Mouse (Mus musculus) left cerebral cortex, adult 2 months (tissue): ENCODE data around the gene 2410002F23Rik. TPM values are rescaled to one million over a fixed set of nuclear protein-coding genes. Genes with fewer than 3 reads are reported as not detected.
"Not testable (repeated sequence)": the region's sequence is repeated elsewhere in the genome, so short reads cannot be mapped to it uniquely, and the experiment has no call there.

ENCODE experiments used
- DNase-seq, 2 experiments: peaks; one replicate each; pipeline ENCODE4 v3.0.0; 2021 to 2022; ENCODE audit warnings: low spot score in 2 of 2, mixed read lengths in 1 of 2; ENCODE audit errors: extremely low spot score in 1 of 2
- H3K27ac ChIP-seq: fragments of 200-600 bp; 2 replicates; pipeline ENCODE4 v1.8.1; 2022
- H3K4me3 ChIP-seq: fragments of 200-600 bp; 2 replicates; pipeline ENCODE4 v1.8.1; 2022
- CTCF ChIP-seq: fragments of 200-600 bp; IDR thresholded peaks from 2 replicates; pipeline ENCODE4 v1.8.1; 2022; ENCODE audit warnings: antibody characterized with exemption, mild to moderate bottlenecking, moderate library complexity
- intact Hi-C: fragments of 180-260 bp; cut with DNase I; formaldehyde crosslinking; loops from one replicate; pipeline ENCODE4 v1.15.1; 2025
- total RNA-seq, 2 experiments: library from RNA; stranded (reverse); gene quantifications; 2 replicates each; pipeline ENCODE4 v1.2.3; 2021

2410002F23Rik gene
- total RNA-seq, 2 experiments from 2014 or later = 70.1 to 80.9 TPM

DNA sequence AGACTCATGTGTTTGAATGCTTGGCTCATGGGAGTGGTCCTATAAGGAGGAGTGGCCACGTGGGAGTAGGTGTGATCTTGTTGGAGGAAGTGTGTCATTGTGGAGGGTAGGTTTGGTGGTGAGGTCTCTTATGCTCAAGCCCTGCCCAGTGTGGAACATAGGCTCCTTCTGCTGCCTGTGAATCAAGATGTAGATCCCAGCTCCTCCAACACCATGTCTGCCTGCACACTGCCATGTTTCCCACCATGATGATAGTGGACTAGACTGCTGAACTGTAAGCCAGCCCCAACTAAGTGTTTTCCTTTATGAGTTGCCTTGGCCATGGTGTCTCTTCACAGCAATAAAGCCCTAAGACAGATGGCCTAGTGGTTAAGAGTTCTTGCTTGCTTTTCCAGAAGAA, 2.4 kb upstream of the 2410002F23Rik start:
- Histone ChIP-seq H3K27ac (no peak overlapping the region), H3K4me3 (no peak overlapping the region)
- no peak for DNase-seq
- intact Hi-C loops = no loop called here
- no peak for TF ChIP-seq CTCF

DNA sequence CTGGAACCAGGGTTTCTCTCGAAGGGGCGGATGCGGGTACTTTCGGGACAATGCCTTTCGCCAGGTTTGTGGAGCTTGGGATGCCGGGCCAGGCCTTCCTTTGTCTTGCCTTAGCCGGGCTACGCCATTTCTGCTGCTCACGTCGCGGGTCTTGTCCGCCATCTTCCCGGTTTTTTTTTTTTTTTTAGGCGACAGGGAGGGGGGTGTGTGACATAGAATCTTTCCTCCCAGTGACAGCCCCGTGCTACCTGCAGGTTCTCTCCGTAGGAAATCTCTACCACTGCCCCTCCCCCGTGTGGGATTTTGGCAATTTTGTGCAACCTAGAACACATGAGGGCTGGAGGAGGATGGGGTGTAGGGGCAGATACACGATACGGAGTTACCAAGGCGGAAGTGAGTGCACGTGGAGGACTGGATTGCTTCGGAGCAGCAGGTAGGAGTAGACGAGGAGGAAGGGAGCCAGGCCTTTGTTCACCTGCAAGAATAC, 505 bp downstream of the 2410002F23Rik start:
- TF ChIP-seq CTCF = no peak
- Histone ChIP-seq H3K4me3 (peak overlapping the region; percentile 71), H3K27ac (peak overlapping the region; percentile 96)
- DNase-seq = peak in 1 of 2 experiments; percentile 52
- intact Hi-C loops = no loop called here

DNA sequence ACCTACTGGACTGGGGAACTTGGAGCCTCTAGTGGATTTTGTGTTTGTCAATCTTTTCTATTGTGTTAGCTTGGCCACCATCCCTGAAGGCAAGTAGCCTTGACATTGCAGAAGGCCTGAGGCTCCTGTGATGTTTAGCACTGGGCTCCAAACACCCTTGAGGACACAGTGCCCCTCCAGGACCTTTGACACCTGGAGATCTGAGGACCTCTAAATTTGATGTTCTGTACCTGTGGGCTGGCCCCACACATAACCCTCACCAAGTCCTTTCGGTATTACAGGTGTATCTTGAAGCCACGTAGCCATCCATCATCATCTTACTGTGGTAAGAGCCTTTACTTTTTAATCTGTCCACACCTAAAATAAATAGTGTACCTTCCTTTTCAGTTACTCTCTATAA, 1.4 kb downstream of the 2410002F23Rik start:
- H3K4me3 ChIP-seq = no peak overlapping the region
- no peak overlapping the region for H3K27ac ChIP-seq
- TF ChIP-seq CTCF = no peak
- intact Hi-C loops = no loop called here
- no peak for DNase-seq

DNA sequence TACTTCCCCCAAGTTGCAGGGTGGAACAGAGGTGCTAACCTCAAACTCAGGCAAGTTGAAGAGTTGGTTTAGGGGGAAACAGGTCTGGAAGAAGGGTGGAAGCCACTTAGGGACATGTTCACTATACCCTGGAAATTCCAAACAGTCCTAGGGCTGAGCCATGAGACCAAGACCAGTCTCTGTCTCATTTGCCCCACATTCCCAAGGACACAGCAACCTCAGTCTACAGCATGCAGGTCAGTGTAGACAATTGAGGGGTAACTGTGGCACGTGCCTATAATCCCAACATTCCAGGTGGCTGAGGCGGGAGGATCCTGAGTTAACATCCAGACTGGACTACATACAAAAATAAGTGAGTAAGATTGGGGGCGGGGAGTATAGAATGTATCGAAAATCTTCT, 2.7 kb downstream of the 2410002F23Rik start:
- DNase-seq = no peak
- Histone ChIP-seq H3K4me3 (no peak overlapping the region), H3K27ac (no peak overlapping the region)
- intact Hi-C loops = no loop called here
- TF ChIP-seq CTCF = no peak

DNA sequence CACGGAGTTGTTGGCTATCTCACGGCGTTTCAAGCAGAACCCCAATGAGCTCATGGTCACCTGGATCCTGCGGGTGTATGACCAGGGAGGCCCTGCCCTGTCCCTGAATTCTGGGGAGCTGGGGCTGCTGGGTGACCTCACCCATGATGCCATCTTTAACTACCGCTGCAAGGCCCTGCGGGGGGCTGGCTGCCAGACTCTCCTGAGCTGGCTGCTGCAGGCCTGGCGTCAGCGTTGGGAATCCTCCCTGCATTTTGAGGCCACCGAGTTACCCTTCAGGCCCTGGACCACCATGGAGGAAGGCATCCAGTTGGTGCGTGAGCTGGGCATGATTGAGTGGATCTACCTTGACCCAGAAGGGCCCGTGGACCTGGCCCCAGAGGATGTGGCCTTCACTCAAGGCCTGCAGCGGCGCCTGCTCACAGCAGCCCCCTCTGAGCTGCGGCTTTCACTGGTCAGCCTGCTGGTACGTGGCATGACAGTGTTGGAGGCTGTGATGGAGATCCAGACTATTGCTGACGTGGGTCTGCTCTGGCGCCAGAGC, 4.3 kb downstream of the 2410002F23Rik start:
- H3K4me3 ChIP-seq, DNase-seq, H3K27ac ChIP-seq, intact Hi-C loops: not testable (repeated sequence)

DNA sequence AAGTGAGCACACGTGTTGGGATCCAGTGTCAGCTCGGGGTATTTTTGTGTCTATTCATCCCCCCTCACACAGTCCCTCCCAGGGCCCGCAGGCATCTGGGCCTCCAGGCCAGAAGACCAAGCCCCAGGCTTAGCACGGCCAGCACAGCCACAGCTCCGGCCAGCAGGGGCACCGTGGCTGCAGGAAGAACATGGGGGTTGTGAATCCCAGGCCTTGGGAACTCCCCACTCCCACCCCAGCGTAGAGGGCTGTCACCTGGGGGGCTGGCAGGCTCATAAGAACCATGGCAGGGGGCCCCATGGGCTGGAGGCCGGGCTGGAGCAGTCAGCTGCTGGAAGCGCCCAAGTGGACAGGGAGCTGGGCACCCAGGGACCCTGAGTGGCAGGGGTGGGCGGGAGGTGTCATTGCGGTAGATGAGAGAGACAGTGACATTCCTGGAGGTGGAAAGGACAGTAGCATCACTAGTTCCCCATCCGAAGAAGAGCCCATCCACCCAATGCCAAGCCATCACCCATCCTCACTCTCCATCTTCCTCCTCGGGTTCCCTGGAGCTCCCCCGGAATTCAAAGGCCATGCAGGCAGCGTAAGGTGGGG, 6.6 kb downstream of the 2410002F23Rik start:
- intact Hi-C loops = no loop called here
- TF ChIP-seq CTCF = no peak
- DNase-seq = no peak
- Histone ChIP-seq H3K27ac (no peak overlapping the region), H3K4me3 (no peak overlapping the region)

DNA sequence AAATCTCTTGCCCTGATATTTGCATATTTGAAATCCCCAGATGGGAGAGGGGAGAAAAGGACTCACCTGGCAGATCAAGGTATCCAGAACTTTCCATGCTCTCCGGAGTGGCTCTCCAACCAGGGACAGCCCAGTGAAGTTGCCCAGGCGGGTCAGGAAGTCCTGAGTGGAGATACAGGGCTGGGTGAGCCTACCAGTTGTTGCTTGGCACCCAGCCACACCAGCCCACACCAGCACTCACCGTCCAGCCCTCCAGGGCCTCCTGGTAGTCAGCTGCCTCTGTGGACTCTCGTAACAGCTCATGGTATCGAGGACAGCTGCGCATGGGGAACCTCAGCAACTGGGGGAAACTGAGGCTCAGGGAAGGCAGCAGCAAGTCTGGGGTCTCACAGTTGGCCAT, 8.4 kb downstream of the 2410002F23Rik start:
- Histone ChIP-seq H3K27ac (no peak overlapping the region), H3K4me3 (no peak overlapping the region)
- no peak for DNase-seq
- intact Hi-C loops = no loop called here
- no peak for TF ChIP-seq CTCF

DNA sequence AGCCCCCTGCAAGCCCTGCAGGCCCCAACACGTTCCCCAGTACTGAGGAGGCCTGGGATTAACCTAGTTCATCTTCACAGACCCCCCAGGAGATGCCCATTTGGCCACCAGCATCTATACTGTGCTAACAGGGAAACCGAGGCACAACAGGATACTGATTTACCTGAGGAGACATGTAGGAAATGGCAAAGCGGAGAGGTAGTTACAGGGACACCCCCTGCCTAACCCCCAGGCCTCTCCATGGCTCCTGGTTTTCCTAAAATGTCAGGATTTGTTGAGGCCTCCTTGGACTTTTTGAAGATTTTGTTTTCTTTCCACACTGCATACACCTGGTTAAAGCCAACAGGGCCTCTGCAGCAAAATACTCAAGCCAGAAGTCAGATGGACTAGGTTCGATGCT, 10.8 kb downstream of the 2410002F23Rik start, which contains the start of gene Acp4:
Gene Acp4 (minus strand): TSS at position 101 of the 400 bp plus-strand sequence.
- Histone ChIP-seq H3K27ac (no peak within 1 kb of the TSS), H3K4me3 (no peak within 1 kb of the TSS)
- TF ChIP-seq CTCF = no peak
- intact Hi-C loops = no loop called here
- DNase-seq = no peak

DNA sequence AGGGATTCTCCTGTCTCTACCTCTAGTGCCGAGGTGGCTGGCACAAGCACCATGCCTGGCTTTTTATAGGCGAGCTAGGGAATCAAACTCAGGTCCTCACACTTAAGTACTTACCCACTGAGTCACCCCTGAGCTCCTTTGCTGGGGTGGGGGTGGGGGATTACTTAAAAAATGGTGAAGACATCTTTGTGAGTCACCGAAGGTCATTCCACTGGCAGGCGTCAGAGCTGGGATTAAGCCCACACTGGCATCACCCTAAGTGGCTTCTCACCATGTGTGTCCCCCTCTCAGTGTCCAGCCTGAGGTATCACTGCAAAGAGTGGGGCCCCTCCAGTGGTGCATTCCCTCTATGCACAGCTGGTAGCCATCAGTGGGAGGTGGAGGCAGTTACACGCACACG, 13.9 kb downstream of the 2410002F23Rik start:
- Histone ChIP-seq H3K27ac (no peak overlapping the region), H3K4me3 (no peak overlapping the region)
- no peak for TF ChIP-seq CTCF
- DNase-seq = no peak
- intact Hi-C loops = no loop called here

DNA sequence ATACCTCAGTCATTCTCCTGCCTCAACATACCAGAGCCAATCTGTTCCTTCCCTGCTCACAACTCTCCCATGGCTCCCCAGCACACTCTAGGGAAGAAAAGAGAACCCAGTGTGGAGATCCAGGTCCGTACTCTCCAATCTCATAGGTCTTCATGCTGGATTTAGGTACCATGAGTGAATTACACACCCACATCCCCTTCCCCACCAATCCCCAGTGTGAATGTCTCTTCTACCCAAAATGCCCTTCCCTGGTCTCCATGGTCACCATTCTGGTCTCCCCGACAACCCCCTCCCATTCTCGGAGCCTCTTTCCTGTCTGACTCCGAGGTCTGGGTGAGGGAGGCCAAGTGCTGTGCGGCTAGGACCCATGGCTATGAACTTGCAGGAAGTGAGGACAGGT, 14.6 kb downstream of the 2410002F23Rik start, which contains the start of gene Gm15517:
Gene Gm15517 (plus strand): TSS at position 301 of the 400 bp plus-strand sequence.
- intact Hi-C loops = no loop called here
- no peak for TF ChIP-seq CTCF
- H3K4me3 ChIP-seq = no peak within 1 kb of the TSS
- DNase-seq = no peak
- no peak within 1 kb of the TSS for H3K27ac ChIP-seq

DNA sequence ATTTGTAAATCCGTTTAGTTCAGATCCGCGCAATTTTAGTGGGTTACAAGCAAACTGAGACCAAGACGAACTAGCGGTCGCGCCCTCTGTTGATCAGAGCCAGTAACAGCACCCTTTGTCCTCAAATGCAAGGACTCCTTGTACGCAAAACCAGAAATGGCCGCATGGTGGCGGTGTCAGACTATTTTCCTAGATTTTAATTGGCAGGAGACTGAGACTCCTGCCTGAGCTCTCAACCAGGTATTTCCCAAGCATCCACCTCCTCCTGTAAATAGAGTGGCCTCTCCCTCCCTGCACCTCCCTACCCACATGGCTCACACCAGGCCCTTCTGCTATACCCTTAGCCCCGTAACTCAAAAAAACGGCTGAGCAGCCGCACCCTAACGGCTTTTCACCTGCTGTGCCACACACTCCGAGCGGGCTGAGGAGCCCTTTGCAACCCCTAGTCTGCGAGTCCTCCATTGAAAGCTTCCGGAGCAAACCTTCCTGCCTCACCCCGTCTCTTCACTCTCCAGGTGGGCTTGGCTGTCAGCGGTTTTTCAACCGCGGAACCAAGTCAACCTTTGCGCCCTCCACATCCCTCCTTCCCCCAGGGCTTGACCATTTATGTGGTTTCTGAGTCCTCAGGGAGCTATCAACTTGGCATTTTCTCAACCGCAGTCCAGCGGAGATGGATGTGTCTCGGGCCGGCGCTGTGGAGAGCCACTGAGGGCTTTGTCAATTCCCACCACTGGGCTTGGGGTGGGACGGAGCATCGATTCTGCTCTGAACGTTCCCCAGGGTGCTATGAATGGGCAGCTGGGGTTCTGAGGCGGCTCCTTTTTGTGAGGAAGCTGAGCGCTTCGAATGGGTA, 16.5 kb downstream of the 2410002F23Rik start:
- H3K27ac ChIP-seq = no peak overlapping the region

DNA sequence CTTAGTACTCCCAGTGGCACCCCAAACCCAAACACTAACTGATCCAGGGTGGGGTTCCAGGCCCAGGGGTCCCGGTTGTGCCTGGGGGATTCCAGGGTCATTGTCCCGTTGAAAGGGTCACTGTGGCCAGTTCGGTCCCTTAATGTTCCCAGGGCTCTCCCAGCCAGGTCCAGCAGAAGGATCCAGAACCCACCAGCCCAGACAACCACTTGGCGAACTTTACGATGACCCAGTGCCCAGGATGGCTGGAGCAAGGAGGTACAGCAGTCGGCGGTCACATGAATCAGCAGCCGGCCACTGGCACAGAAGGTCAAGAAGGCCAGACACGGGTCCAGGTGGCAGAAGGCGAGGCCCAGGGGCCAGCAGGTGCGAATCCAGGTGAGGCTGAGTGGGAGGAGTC, 21.6 kb downstream of the 2410002F23Rik start:
- no peak overlapping the region for H3K4me3 ChIP-seq
- no peak for TF ChIP-seq CTCF
- H3K27ac ChIP-seq = no peak overlapping the region
- DNase-seq = no peak
- intact Hi-C loops = no loop called here

More for the DNA sequence above, 16.5 kb downstream of the 2410002F23Rik start:
- DNase-seq = peak; percentile 93 to 98
- H3K4me3 ChIP-seq = peak overlapping the region; percentile 49
- peak; percentile 98 for TF ChIP-seq CTCF
- intact Hi-C loops = loop anchor here (1.0 to 2.0 kb wide), 4 partner anchors 42 to 298 kb away; no protein-coding TSS in a partner anchor
